Mouse (Mus musculus): ENCODE results near the gene Dnajc2. TPM values are rescaled to one million over a fixed set of nuclear protein-coding genes. Genes with fewer than 3 reads are reported as not detected.

Dnajc2 gene
- polyA plus RNA-seq, 1 experiment from 2014 or later = 75.2 TPM

DNA sequence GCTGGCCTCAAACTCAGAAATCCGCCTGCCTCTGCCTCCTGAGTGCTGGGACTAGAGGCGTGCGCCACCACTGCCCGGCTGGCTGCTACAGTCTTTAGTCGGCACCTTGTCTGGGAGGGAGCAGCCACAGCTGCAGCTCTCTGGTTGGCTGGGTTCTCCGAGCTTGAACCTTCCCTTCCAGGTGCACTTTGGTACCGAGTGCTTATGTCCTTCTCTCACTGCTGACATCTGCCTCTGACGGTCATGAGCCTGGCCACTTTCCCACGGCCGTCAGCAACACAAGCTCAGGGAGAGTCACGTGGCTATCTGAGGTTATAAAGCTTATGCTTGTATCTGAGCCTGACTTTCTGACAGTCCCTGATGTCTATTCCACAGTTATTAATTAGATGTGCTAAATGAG lies 45.9 kb downstream of the Dnajc2 start:
- H3K27ac ChIP-seq = no peak overlapping the region
- H3K27me3 ChIP-seq = no peaks in the 10 kb centered on the region
- no peak overlapping the region for H3K9ac ChIP-seq
- ATAC-seq (replicated peaks; ENCODE audit: low FRiP score) = no peak
- 85% methylated on average over 11 of the region's 11 CpGs for WGBS
- H3K4me1 ChIP-seq = peaks cover 14% of the 10 kb centered on the region
- H3K4me3 ChIP-seq (replicated peaks) = no peak overlapping the region
- H3K9me3 ChIP-seq (replicated peaks) = no peaks in the 10 kb centered on the region
- H3K4me2 ChIP-seq = no peak overlapping the region
- H3K36me3 ChIP-seq = peaks cover 52% of the 10 kb centered on the region

DNA sequence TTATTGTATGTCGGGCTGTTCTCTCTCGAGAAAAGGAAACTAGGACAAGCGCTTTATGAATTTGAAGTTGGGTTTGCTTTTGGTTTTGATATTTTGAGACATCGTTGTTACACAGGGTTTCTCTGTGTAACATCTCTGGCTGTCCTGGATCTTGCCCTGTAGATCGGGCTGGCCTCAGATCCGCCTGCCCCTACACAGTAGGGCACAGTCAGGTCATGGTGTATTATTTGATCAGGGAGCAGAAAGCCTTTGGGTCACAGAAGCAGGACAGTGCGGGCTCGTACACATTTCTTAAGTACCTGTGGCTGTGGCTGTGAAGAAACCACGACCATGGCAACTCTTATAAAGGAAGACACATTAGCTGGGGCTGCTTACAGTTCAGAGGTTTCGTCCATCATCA lies 47.4 kb downstream of the Dnajc2 start:
- Histone ChIP-seq H3K27ac (no peak overlapping the region), H3K9ac (peak overlapping the region; percentile 89), H3K4me3 (replicated peaks) (peak overlapping the region; percentile 99), H3K4me1 (peaks cover 14% of the 10 kb centered on the region), H3K9me3 (replicated peaks) (no peaks in the 10 kb centered on the region), H3K4me2 (peak overlapping the region; percentile 67), H3K27me3 (no peaks in the 10 kb centered on the region), H3K36me3 (peaks cover 37% of the 10 kb centered on the region)
- no peak for ATAC-seq (replicated peaks; ENCODE audit: low FRiP score)
- 15% methylated on average over 10 of the region's 10 CpGs for WGBS

DNA sequence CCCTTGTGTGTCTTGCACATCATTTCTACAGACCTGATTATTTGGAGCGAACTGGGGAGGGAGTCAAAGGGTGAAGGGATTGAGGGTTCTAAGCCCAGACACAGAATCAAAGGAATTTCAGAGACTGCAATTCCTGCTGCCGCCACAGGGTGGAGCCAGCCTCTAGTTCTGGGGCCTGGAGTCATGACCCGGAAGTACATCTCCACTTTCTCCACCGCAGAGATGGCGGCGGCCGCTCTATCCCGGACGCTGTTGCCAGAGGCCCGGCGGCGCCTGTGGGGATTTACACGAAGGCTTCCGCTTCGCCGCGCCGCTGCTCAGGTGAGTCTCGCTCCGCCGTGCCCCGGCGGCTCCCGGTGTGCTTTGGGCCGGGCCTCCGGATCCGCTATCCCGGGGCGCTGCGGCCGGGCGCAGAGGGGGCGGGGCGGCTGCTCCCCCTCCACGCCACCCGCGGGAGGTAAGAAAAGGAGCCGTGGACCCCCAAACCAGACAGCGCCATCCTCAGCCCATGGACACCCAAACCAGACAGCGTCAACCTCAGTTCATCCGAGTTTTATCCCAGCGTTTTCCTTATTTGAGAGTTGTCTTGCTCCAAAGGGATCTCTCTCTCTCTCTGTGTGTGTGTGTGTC lies 48.0 kb downstream of the Dnajc2 start, which contains the start of gene Pmpcb:
Gene Pmpcb, plus strand, starts transcription at position 186 of the 630 bp plus-strand sequence.
- WGBS = under 1% methylated on average over 41 of the region's 42 CpGs
- peak within 1 kb of the TSS; percentile 89 for H3K9ac ChIP-seq
- no peaks in the 10 kb centered on the region for H3K27me3 ChIP-seq
- peak within 1 kb of the TSS; percentile 99 for H3K4me3 ChIP-seq (replicated peaks)
- H3K4me1 ChIP-seq = peaks cover 18% of the 10 kb centered on the region
- H3K9me3 ChIP-seq (replicated peaks) = no peaks in the 10 kb centered on the region
- ATAC-seq (replicated peaks; ENCODE audit: low FRiP score) = peak; percentile 83
- H3K4me2 ChIP-seq = peak within 1 kb of the TSS; percentile 67
- peak within 1 kb of the TSS; percentile 88 for H3K27ac ChIP-seq
- H3K36me3 ChIP-seq = peaks cover 32% of the 10 kb centered on the region

DNA sequence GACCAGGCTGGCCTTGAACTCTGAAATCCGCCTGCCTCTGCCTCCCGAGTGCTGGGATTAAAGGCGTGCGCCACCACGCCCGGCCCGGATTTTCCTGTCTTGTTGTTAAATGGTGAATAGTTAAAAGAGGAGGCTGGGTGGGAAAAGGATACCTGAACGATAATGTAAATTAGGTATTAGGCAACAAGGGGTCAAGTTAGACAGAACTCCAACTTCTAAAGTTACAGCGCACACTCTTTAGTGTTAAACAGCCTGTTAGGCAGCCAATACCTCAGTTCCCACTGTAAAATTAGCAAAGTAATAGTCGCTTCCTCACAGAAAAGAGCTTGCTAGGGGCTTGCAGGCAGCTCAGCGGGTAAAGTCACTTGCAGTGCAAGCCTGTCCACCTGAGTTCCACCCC lies 49.0 kb downstream of the Dnajc2 start:
- Histone ChIP-seq H3K4me3 (replicated peaks) (no peak overlapping the region), H3K27me3 (no peaks in the 10 kb centered on the region), H3K4me2 (no peak overlapping the region), H3K4me1 (peaks cover 18% of the 10 kb centered on the region), H3K9me3 (replicated peaks) (no peaks in the 10 kb centered on the region), H3K36me3 (peaks cover 22% of the 10 kb centered on the region), H3K9ac (no peak overlapping the region), H3K27ac (no peak overlapping the region)
- 90% methylated on average over 11 of the region's 11 CpGs for WGBS
- ATAC-seq (replicated peaks; ENCODE audit: low FRiP score) = no peak

DNA sequence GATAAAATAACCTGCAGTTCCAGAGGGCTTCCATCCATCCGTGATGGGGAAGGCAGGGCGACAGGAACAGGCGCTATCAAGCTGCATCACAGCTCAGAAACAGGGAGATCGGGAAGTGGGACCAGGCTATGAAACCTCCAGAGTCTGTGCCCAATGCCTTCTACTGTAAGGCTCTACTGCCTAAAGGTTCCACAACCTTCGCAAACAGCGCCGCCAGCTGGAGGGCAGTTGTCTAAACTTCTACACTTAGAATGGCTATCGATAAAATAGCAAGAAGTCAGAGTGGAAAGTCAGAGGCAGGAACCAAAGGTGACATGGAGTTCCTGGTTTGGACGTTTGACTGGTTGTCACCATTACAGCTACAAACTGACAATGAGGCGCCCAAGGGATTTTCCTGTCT lies 49.5 kb downstream of the Dnajc2 start:
- no peaks in the 10 kb centered on the region for H3K27me3 ChIP-seq
- H3K36me3 ChIP-seq = peaks cover 20% of the 10 kb centered on the region
- H3K4me3 ChIP-seq (replicated peaks) = peak overlapping the region; percentile 23
- H3K9ac ChIP-seq = no peak overlapping the region
- peak overlapping the region; percentile 36; the same call in 1 of the 2 replicates for H3K4me2 ChIP-seq
- H3K9me3 ChIP-seq (replicated peaks) = no peaks in the 10 kb centered on the region
- no peak overlapping the region for H3K27ac ChIP-seq
- WGBS = 32% methylated on average over 10 of the region's 10 CpGs
- ATAC-seq (replicated peaks; ENCODE audit: low FRiP score) = no peak
- H3K4me1 ChIP-seq = peaks cover 18% of the 10 kb centered on the region

DNA sequence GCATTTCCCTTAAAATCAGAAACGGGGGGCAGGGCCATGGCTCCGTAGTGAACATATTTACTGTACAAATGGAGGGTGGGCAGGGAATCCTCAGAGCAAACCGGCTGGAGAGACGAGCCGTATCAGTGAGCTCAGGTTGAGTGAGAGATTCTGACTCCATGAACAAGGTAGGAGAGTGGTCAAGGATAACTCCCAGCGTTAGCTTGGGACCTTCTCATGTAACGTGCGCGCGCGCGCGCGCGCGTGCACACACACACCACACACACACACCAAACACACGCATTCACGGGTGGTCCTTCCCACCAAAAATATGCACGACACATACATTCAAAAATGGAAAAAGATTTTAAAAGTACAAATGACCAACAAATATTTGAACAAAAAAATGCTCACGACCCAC lies 50.0 kb downstream of the Dnajc2 start:
- no peak for ATAC-seq (replicated peaks; ENCODE audit: low FRiP score)
- no peak overlapping the region for H3K9ac ChIP-seq
- H3K4me3 ChIP-seq (replicated peaks) = peak overlapping the region; percentile 23
- no peaks in the 10 kb centered on the region for H3K9me3 ChIP-seq (replicated peaks)
- H3K27ac ChIP-seq = no peak overlapping the region
- peaks cover 15% of the 10 kb centered on the region for H3K36me3 ChIP-seq
- H3K4me1 ChIP-seq = peaks cover 18% of the 10 kb centered on the region
- 79% methylated on average over 20 of the region's 20 CpGs for WGBS
- H3K27me3 ChIP-seq = no peaks in the 10 kb centered on the region
- H3K4me2 ChIP-seq = peak overlapping the region; percentile 36; the same call in 1 of the 2 replicates

DNA sequence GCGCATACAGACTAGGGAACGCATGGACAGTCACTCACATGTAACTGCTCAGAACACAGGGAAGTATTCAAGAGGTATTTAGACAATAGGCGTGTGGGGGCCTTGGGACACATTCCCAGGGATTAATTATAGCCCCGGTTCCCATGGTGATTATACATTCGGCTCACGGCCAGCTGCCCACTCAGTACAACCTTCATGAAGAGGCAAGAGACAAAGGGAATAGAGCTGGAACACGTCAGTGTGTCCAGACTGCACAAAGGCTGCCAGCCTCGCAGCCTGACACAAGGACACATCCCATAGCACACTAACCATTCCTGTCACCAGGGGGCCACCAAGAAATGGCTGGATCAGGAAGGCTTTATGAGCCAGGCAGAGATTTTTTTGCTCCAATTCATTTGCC lies 52.1 kb downstream of the Dnajc2 start:
- WGBS = 36% methylated on average over 8 of the region's 8 CpGs
- Histone ChIP-seq H3K36me3 (no peaks in the 10 kb centered on the region), H3K4me1 (peaks cover 9% of the 10 kb centered on the region), H3K27ac (peak overlapping the region; percentile 61; the same call in 1 of the 2 replicates), H3K27me3 (no peaks in the 10 kb centered on the region), H3K4me3 (replicated peaks) (no peak overlapping the region), H3K9me3 (replicated peaks) (no peaks in the 10 kb centered on the region), H3K4me2 (no peak overlapping the region), H3K9ac (no peak overlapping the region)
- peak; percentile 54 for ATAC-seq (replicated peaks; ENCODE audit: low FRiP score)

DNA sequence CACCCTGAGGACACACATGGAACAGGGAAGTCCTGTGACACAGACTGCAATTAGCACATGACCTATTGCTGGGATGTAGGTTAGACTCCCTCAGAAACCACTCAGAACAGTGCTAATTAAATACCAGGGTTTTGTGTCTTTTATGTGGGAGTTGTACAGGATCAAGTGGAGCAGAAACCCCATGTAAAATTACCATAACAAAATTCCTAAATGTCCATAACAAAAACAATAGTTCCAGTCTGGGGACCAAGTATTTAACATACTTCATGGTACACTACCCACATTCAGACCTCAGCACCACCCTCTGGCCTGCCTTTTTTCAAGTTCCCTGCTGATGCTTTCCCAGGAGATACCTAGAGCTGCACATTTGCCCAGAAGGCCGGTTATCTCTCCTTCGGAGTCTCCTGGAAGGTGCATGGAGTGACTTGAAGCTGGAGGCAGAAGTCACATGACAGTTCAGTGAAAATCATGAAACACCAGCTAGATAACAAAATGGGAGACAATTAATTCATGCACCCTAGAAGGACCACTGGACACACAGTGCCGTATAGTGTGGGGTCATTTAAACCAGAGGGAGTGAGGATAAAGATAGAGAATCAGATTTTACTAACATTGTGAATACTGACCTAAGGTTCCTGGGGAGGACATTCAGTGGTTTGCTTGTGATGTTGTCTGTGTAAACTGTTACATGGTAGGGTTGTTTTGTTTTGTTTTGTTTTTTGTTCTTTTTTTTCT lies 52.7 kb downstream of the Dnajc2 start:
- Histone ChIP-seq H3K9me3 (replicated peaks) (no peaks in the 10 kb centered on the region), H3K27me3 (no peaks in the 10 kb centered on the region), H3K4me3 (replicated peaks) (no peak overlapping the region), H3K36me3 (no peaks in the 10 kb centered on the region), H3K4me1 (peaks cover 4% of the 10 kb centered on the region; the same call in 1 of the 2 replicates), H3K9ac (no peak overlapping the region), H3K4me2 (no peak overlapping the region), H3K27ac (peak overlapping the region; percentile 61)
- 78% methylated on average over 3 of the region's 3 CpGs for WGBS
- ATAC-seq (replicated peaks; ENCODE audit: low FRiP score) = peak; percentile 23; the same call in 1 of the 2 replicates

DNA sequence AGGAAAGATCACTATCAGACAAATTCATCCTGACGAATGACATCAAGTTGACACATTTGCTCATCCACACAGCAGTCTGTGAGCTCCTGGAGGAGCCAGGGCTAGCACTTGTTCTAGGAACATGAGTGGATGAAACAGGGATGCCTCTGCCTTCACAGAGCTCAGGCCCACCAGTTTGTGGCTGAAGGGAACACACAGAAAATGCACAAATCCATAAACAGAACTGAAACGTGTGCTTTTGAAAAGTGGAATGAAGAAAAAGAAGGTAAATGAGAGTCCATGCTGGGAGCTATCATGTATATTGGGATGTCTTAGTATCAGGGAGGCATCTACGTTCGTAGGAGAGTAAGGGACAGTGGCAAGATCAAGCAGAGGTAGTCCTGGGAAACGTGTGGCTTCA lies 55.9 kb downstream of the Dnajc2 start:
- WGBS = 81% methylated on average over 5 of the region's 5 CpGs
- H3K4me3 ChIP-seq (replicated peaks) = no peak overlapping the region
- no peaks in the 10 kb centered on the region for H3K9me3 ChIP-seq (replicated peaks)
- ATAC-seq (replicated peaks; ENCODE audit: low FRiP score) = no peak
- peaks cover 4% of the 10 kb centered on the region; the same call in 1 of the 2 replicates for H3K4me1 ChIP-seq
- no peak overlapping the region for H3K4me2 ChIP-seq
- H3K27me3 ChIP-seq = no peaks in the 10 kb centered on the region
- no peak overlapping the region for H3K9ac ChIP-seq
- H3K27ac ChIP-seq = no peak overlapping the region
- H3K36me3 ChIP-seq = no peaks in the 10 kb centered on the region

DNA sequence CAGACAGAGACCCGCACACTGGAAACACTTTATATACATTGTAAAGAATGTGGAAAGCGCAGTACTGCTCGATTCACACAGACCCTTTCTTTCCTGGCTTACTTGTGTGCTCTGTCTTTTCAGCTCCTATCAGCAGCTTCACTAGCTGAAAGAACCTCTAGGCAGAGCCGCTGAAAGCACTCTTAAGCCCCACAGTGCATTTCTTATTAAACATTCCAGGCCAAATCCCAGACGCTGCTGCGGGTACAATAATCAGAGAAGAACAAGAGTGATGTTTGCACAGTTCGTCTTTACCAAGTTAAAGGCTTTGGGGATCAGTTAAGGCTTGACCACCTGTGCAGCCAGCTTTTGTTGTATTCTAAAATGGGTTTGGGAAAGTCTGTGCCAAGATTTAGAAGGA lies 60.2 kb downstream of the Dnajc2 start:
- Histone ChIP-seq H3K36me3 (no peaks in the 10 kb centered on the region), H3K27ac (no peak overlapping the region), H3K4me1 (no peaks in the 10 kb centered on the region), H3K4me2 (no peak overlapping the region), H3K9me3 (replicated peaks) (no peaks in the 10 kb centered on the region), H3K9ac (no peak overlapping the region), H3K27me3 (no peaks in the 10 kb centered on the region), H3K4me3 (replicated peaks) (no peak overlapping the region)
- no peak for ATAC-seq (replicated peaks; ENCODE audit: low FRiP score)
- 75% methylated on average over 7 of the region's 7 CpGs for WGBS

DNA sequence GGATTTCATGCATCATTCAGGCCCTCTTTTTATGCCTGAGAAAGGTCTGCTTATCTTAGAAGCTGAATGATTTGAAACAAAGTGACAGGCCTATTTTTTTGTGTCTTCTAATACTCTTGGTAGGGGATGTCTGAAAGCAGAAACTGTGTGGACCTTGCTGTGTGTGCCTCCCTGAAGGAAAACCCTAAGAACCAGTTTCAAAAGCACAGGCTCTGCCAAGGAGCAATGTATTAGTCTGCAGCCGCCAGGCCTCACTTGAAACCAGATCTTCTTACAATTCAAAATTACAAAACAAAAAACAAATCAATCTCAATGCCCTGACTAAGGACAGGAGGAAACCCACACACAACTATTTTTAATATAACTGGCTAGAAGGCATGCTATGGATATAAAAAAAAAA lies 60.6 kb downstream of the Dnajc2 start:
- Histone ChIP-seq H3K9me3 (replicated peaks) (no peaks in the 10 kb centered on the region), H3K36me3 (no peaks in the 10 kb centered on the region), H3K27ac (no peak overlapping the region), H3K4me3 (replicated peaks) (no peak overlapping the region), H3K27me3 (no peaks in the 10 kb centered on the region), H3K9ac (no peak overlapping the region), H3K4me1 (no peaks in the 10 kb centered on the region), H3K4me2 (no peak overlapping the region)
- no peak for ATAC-seq (replicated peaks; ENCODE audit: low FRiP score)
- 57% methylated on average over 1 of the region's 1 CpGs for WGBS

DNA sequence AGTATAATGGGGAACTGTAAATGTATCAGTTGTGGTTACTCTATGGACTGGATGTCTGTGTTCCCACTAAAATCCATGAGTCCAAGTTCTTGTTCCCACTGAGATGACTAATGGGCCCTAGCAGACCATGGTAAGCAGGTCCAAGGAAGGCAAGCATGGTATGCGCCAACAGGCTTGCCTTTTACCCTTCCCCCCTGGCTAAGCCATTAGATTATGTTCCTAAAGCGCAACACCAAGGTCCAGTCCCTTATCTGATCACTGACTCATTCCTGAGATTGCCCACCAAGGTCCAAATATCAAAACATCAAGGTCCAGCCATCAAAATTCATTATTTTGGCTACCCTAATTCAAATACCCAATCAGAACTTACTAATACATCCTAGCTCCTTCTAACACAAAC lies 65.8 kb downstream of the Dnajc2 start:
- ATAC-seq (replicated peaks; ENCODE audit: low FRiP score) = no peak
- 87% methylated on average over 2 of the region's 2 CpGs for WGBS

More for the DNA sequence above, 65.8 kb downstream of the Dnajc2 start:
- Histone ChIP-seq H3K36me3 (no peaks in the 10 kb centered on the region), H3K9me3 (replicated peaks) (no peaks in the 10 kb centered on the region), H3K27ac (no peak overlapping the region), H3K9ac (no peak overlapping the region), H3K27me3 (no peaks in the 10 kb centered on the region), H3K4me1 (no peaks in the 10 kb centered on the region), H3K4me3 (replicated peaks) (no peak overlapping the region), H3K4me2 (no peak overlapping the region)

Data from kidney, embryonic 15.5 days (tissue).